Mouse (Mus musculus): ENCODE measurements around the gene Phf11a. TPM values are rescaled to one million over a fixed set of nuclear protein-coding genes. Genes with fewer than 3 reads are reported as not detected.
A peak's percentile ranks its signal among the peaks of the same experiment; 100 is the strongest.
"Not testable (repeated sequence)": the region's sequence is repeated elsewhere in the genome, so short reads cannot be mapped to it uniquely, and the experiment has no call there.

The Phf11a gene
- polyA plus RNA-seq (2015; fragmentation: Nextera tagmentation; extraction: Ambion mirVana) = 0.17 and 0.18 TPM in 2 replicates

GRCm38 (mm10) chr14:59297391-59297790, at the start of gene Phf11a:
Phf11a (minus strand) TSS chr14:59297522.
- not testable (repeated sequence) for H3K9ac ChIP-seq; H3K9me3 ChIP-seq; H3K4me1 ChIP-seq; H3K27me3 ChIP-seq (replicated peaks); H3K4me2 ChIP-seq; ATAC-seq (ENCODE audit: insufficient read depth, low FRiP score, low read depth); H3K36me3 ChIP-seq; H3K4me3 ChIP-seq (replicated peaks); H3K27ac ChIP-seq
- WGBS = 85% methylated on average over 1 of the region's 1 CpGs

- not testable (repeated sequence) for H3K4me3 ChIP-seq (replicated peaks); H3K9me3 ChIP-seq; H3K4me2 ChIP-seq; H3K27me3 ChIP-seq (replicated peaks); H3K27ac ChIP-seq; H3K9ac ChIP-seq; H3K36me3 ChIP-seq; H3K4me1 ChIP-seq
- WGBS = 76% methylated on average over 1 of the region's 1 CpGs
- 0 out of 2 replicates have a peak, but pooled peaks have one; percentile 10 for ATAC-seq (ENCODE audit: insufficient read depth, low FRiP score, low read depth)
Measured at GRCm38 (mm10) chr14:59341189-59341588, 43.9 kb upstream of the Phf11a start, which contains the start of gene Phf11b. Phf11b (minus strand) TSS chr14:59341351.

GRCm38 (mm10) chr14:59339541-59339940, 42.2 kb upstream of the Phf11a start:
- Histone ChIP-seq H3K9me3 (no peaks in the 10 kb centered on the region), H3K4me2 (no peak overlapping the region), H3K36me3 (no peaks in the 10 kb centered on the region), H3K9ac (no peak overlapping the region), H3K4me3 (replicated peaks) (no peak overlapping the region), H3K27me3 (replicated peaks) (no peaks in the 10 kb centered on the region), H3K27ac (no peak overlapping the region), H3K4me1 (no peaks in the 10 kb centered on the region)
- 89% methylated on average over 1 of the region's 1 CpGs for WGBS
- ATAC-seq (ENCODE audit: insufficient read depth, low FRiP score, low read depth) = no peak

- H3K4me3 ChIP-seq (replicated peaks); ATAC-seq (ENCODE audit: insufficient read depth, low FRiP score, low read depth); H3K9me3 ChIP-seq; H3K36me3 ChIP-seq; H3K27me3 ChIP-seq (replicated peaks); H3K27ac ChIP-seq; H3K4me2 ChIP-seq; H3K4me1 ChIP-seq; H3K9ac ChIP-seq: not testable (repeated sequence)
- 79% methylated on average over 3 of the region's 3 CpGs for WGBS
Measured at GRCm38 (mm10) chr14:59336056-59336455, 38.7 kb upstream of the Phf11a start.

- WGBS = 34% methylated on average over 3 of the region's 3 CpGs
- H3K4me1 ChIP-seq; H3K9ac ChIP-seq; H3K27me3 ChIP-seq (replicated peaks); H3K27ac ChIP-seq; ATAC-seq (ENCODE audit: insufficient read depth, low FRiP score, low read depth); H3K36me3 ChIP-seq; H3K4me3 ChIP-seq (replicated peaks); H3K4me2 ChIP-seq; H3K9me3 ChIP-seq: not testable (repeated sequence)
Measured at GRCm38 (mm10) chr14:59330499-59330898, 33.2 kb upstream of the Phf11a start.

- not testable (repeated sequence) for ATAC-seq (ENCODE audit: insufficient read depth, low FRiP score, low read depth)
- 74% methylated on average over 6 of the region's 6 CpGs for WGBS
Measured at GRCm38 (mm10) chr14:59319970-59320369, 22.6 kb upstream of the Phf11a start.

GRCm38 (mm10) chr14:59319036-59319435, 21.7 kb upstream of the Phf11a start:
- not testable (repeated sequence) for H3K4me3 ChIP-seq (replicated peaks); ATAC-seq (ENCODE audit: insufficient read depth, low FRiP score, low read depth); H3K27me3 ChIP-seq (replicated peaks); H3K4me1 ChIP-seq; H3K4me2 ChIP-seq; H3K9ac ChIP-seq; H3K27ac ChIP-seq; H3K9me3 ChIP-seq; H3K36me3 ChIP-seq
- 88% methylated on average over 3 of the region's 3 CpGs for WGBS

More at GRCm38 (mm10) chr14:59319970-59320369, 22.6 kb upstream of the Phf11a start:
- not testable (repeated sequence) for H3K4me3 ChIP-seq (replicated peaks); H3K27me3 ChIP-seq (replicated peaks); H3K27ac ChIP-seq; H3K9ac ChIP-seq; H3K4me1 ChIP-seq; H3K36me3 ChIP-seq; H3K9me3 ChIP-seq; H3K4me2 ChIP-seq

GRCm38 (mm10) chr14:59291769-59292168, 5.6 kb downstream of the Phf11a start:
- not testable (repeated sequence) for H3K4me1 ChIP-seq; H3K4me3 ChIP-seq (replicated peaks); H3K27ac ChIP-seq; H3K9ac ChIP-seq; H3K4me2 ChIP-seq; H3K9me3 ChIP-seq; ATAC-seq (ENCODE audit: insufficient read depth, low FRiP score, low read depth); H3K36me3 ChIP-seq; H3K27me3 ChIP-seq (replicated peaks)

GRCm38 (mm10) chr14:59274961-59275360, 22.4 kb downstream of the Phf11a start:
- H3K9me3 ChIP-seq; H3K4me3 ChIP-seq (replicated peaks); ATAC-seq (ENCODE audit: insufficient read depth, low FRiP score, low read depth); H3K4me2 ChIP-seq; H3K9ac ChIP-seq; H3K27me3 ChIP-seq (replicated peaks); H3K36me3 ChIP-seq; H3K27ac ChIP-seq; H3K4me1 ChIP-seq: not testable (repeated sequence)
- WGBS = 77% methylated on average over 4 of the region's 4 CpGs

GRCm38 (mm10) chr14:59260056-59260455, 37.3 kb downstream of the Phf11a start, which contains the start of gene Gm6904:
Gm6904 (minus strand) TSS chr14:59260216.
- Histone ChIP-seq H3K36me3 (no peaks in the 10 kb centered on the region), H3K27me3 (replicated peaks) (no peaks in the 10 kb centered on the region), H3K4me3 (replicated peaks) (no peak within 1 kb of the TSS), H3K9me3 (no peaks in the 10 kb centered on the region), H3K4me2 (no peak within 1 kb of the TSS), H3K9ac (no peak within 1 kb of the TSS), H3K4me1 (no peaks in the 10 kb centered on the region), H3K27ac (no peak within 1 kb of the TSS)
- no peak for ATAC-seq (ENCODE audit: insufficient read depth, low FRiP score, low read depth)
- 51% methylated on average over 3 of the region's 3 CpGs for WGBS

GRCm38 (mm10) chr14:59255861-59256260, 41.5 kb downstream of the Phf11a start:
- not testable (repeated sequence) for H3K4me2 ChIP-seq; H3K4me1 ChIP-seq; H3K9me3 ChIP-seq; H3K36me3 ChIP-seq; H3K27ac ChIP-seq; H3K27me3 ChIP-seq (replicated peaks); H3K4me3 ChIP-seq (replicated peaks); ATAC-seq (ENCODE audit: insufficient read depth, low FRiP score, low read depth); H3K9ac ChIP-seq
- WGBS = 84% methylated on average over 1 of the region's 1 CpGs

- not testable (repeated sequence) for H3K4me3 ChIP-seq (replicated peaks); H3K9ac ChIP-seq; H3K4me2 ChIP-seq; H3K4me1 ChIP-seq; H3K27ac ChIP-seq; H3K36me3 ChIP-seq; H3K27me3 ChIP-seq (replicated peaks); H3K9me3 ChIP-seq; ATAC-seq (ENCODE audit: insufficient read depth, low FRiP score, low read depth)
- WGBS = 52% methylated on average over 5 of the region's 5 CpGs
Measured at GRCm38 (mm10) chr14:59250350-59250749, 47.0 kb downstream of the Phf11a start.

GRCm38 (mm10) chr14:59233635-59234034, 63.7 kb downstream of the Phf11a start:
- Histone ChIP-seq H3K36me3 (peaks cover 41% of the 10 kb centered on the region), H3K9me3 (no peaks in the 10 kb centered on the region), H3K27me3 (replicated peaks) (no peaks in the 10 kb centered on the region), H3K4me3 (replicated peaks) (no peak overlapping the region), H3K4me2 (no peak overlapping the region), H3K4me1 (no peaks in the 10 kb centered on the region), H3K27ac (no peak overlapping the region), H3K9ac (no peak overlapping the region)
- WGBS = 89% methylated on average over 9 of the region's 9 CpGs
- ATAC-seq (ENCODE audit: insufficient read depth, low FRiP score, low read depth) = no peak
